Mouse (Mus musculus) cerebellum, postnatal 10 days (tissue): ENCODE results near the gene Map6.

Source experiments
- DNase-seq, 2 experiments: peaks; one replicate each; pipeline ENCODE4 v3.0.0; 2021; ENCODE audit warnings: mixed read lengths in 2 of 2

Gene Map6

DNA sequence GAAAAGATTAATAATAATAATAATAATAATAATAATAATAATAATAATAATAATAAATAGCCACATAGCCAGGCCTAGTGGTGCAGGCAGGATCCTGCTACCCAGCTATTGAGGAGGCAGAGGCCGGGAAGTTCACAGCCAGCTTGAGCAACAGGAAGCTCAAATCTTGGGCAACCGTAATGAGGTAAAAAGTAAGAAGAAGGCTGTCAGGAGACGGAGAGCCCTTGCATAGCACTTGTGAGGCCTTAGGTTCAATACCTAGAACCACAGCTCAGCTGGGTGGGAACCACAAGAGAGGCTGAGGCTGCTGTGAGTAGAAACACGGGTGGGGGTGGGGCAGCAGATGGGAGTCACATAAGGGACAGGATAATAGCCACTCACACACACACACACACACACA, 47.3 kb downstream of the Map6 start:
- DNase-seq: peak in 1 of 2 experiments; percentile 24

DNA sequence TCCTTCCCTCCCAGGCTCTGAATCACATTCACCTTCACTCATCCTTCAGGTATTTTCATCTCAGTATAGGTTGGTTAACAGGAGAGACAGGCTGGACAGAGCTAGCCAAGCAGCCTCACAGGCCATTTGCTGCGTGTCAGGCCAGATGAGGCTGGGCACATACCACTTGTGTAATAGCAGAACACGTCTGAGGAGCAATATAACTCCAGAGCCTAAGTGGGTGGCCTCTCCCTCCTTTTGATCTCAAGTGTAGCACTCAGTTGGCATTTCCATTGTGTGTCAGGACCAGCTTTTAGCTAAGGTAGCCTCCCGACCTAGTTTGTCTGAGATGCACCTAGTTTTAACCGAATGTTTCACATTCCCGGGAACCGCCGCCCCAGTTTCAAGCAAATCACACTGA, 49.0 kb downstream of the Map6 start:
- no peak for DNase-seq

DNA sequence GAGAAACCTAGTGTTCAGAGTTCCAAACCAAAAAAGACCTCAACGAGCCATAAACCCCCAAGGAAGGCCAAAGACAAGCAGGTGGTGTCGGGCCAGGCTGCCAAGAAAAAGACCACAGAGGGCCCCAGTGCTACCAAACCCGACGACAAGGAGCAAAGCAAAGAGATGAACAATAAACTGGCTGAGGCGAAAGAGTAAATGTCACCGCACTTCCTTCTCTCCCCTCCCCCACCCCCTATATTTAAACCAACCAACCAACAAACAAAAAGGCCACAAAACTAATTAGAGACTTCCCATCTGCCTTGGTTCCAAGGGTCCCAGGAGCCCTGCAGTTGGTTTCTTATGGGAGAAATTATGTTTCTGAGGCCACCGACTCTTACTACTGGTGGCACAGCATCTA, 50.2 kb downstream of the Map6 start:
- no peak for DNase-seq

GRCm38 (mm10) chr7:99320524-99320923, 53.3 kb downstream of the Map6 start:
- DNase-seq: no peak

GRCm38 (mm10) chr7:99322691-99323320, 55.6 kb downstream of the Map6 start:
- no peak for DNase-seq

DNA sequence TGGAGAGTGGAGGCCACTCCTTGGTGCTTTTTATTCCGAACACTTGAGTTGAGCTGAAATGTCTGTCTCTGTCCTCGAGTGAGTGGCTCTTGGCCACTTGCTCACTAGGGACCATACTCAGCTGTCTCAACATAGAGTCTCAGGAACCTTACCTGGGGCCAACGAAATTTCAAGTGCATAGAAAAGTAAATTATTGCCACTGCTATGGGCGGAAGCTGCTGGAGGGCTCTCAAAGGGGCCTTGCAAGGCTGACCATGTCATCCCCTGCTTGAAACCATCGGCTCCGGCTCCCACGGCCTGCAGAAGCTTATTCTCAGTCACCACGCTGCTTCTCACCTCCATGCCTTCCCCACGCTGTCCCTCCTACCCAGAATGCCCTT, 56.1 kb downstream of the Map6 start:
- no peak for DNase-seq

DNA sequence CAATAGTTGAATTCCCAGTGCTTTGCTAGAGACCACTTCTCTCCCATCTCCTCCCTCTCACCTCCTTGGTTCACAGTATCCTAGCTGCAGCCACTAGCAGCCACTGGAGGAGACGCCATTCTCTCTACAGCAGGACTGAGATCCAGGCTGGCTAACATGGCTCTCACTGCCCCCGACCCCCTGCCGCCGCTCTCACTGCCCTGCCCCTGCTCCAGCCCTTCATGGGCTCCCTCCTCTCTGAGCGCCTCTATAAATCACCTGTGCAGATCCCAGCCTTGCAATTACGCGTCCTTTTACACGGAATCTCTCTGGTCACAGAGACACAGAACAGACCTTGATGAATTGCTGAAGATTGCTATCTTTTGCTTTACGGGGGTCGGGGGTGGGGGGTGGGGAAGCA, 57.6 kb downstream of the Map6 start:
- no peak for DNase-seq

DNA sequence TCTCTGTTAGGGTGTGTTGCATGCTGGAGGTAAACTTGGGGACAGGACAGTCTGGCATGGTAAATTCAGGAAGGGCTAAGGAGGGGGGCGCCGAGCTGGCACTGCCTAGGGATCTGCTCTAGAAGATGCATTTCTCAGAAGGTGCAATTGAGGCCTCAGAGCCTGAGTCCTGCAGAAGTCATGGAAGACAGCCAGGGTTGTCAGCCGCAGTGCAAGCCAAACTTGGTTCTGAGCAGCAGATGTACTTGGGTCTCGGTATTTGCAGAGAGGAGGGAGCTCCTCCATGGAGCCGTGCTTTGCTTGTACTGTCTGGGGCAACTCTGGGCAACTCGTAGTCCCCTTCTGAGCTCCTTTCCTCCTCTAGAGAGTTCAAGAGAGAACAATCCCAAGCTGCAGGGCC, 58.9 kb downstream of the Map6 start:
- DNase-seq: peak; percentile 43 to 44

GRCm38 (mm10) chr7:99328847-99329246, 61.6 kb downstream of the Map6 start:
- no peak for DNase-seq

GRCm38 (mm10) chr7:99330012-99330411, 62.8 kb downstream of the Map6 start:
- no peak for DNase-seq

GRCm38 (mm10) chr7:99332774-99333480, 65.7 kb downstream of the Map6 start:
- DNase-seq: peak; percentile 92 to 94

DNA sequence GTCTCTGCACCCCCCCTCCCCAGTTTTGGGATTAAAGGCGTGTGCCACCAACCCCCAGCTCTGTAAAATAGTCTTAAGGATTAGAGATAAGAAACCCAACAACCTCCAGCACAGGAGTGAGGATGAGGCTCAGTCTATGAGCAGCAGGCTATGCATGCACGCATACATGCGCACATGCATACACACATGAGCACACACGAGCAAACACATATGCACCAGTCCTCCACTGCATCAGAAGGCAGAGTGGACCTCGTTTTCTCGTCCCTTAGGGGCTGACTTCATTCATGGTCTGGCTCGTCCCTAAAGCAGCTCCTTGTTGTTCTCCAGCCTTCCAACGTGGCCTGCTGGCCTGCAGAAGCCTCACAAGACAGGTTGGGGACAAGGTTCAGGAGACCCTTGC, 73.5 kb downstream of the Map6 start:
- DNase-seq: no peak

DNA sequence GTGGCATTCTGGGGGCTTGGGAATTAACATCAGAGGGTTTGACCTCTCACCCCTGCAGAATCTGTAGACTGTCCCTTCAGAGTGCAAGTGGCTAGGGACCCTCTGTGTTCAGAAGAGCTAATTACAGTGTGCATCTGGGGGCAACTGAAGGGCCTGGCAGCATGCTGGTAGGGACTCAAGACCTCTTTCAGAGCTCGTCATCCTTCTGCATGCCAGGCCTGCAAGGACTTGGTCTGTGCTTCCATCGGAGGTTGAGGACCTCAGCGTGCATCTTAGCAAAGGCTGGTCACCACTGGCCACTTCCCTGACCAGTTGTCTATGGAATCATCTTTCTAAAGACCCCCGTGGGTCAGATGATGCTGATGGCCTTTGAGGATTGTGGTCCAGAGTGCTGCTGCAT, 76.3 kb downstream of the Map6 start:
- DNase-seq: no peak

DNA sequence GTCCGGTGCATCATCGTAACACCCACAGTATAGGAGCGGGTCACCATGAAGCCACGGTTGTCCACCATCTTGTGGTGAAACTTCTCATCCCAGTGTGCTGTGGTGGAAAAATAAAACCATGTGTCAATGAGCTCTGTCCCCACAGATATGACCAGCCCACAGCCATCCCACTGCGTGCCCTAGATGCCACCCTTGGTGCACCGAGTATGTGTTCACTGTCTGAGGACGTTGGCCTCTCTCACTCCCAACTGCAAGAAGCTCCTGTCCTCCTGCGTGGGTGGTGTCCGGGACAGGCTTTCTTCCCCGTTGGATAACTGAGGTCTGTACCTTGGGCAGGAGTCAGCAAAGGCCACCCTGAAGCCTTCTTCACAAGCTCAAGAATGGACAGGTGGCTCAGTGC, 80.0 kb downstream of the Map6 start:
- no peak for DNase-seq

DNA sequence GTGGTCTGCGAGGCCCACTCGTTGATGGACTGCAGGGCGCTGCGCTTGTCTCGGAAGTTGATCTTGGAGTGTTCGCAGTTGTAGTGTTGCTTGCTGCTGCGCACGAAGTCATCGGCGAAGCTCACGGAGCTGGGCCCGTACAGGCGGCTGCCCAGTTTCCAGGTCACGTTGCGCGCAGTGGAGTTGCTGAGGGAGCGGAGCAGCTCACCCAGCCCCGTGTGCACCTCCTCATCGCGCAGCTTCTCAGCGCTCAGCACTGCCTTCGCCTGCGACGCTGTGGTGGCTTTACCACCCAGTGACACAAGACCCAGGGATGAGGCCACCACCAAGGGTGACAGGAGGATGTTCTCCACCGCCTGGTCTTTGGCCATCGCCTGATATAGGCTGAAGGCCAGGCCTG, 81.6 kb downstream of the Map6 start:
- DNase-seq: no peak

GRCm38 (mm10) chr7:99349782-99350720, 82.8 kb downstream of the Map6 start:
- peak in 1 of 2 experiments; percentile 27 for DNase-seq

GRCm38 (mm10) chr7:99351104-99351801, 84.0 kb downstream of the Map6 start:
- DNase-seq: peak; percentile 85 to 88

DNA sequence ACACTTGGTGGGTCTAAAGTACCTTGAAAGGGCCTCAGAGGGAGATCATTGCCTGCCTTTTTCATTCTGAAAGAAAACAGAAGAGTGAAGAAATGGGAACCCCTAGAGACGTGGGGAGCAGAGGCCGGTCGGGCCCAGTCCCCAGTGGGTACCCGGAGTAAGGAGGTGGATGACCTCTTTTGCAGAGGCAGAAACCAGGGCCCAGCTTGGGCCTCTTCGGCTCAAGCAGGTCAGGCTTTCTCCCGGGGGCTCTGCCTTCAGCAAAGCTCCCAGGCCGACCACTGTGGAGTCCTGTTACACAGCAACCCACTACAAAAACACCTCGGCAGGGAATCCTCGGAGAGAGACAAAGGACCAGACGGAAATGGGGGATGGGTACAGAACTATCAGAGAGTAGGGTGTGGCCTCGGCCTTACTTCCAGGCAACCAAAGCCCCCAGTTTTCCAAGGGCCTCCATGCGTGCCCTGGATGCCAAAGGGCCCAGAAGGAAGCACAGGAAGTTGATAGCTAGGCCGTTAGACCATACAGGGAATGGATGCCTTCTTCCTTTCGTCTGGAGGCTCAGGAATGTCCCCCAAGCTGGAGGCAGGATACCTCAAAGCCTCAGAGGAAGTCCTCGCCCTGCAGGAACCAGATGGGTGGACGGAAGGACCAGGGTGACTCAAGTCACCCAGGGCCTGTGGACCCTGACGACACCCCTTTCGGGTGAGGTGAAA, 84.7 kb downstream of the Map6 start:
- peak; percentile 66 to 73 for DNase-seq

GRCm38 (mm10) chr7:99352526-99353400, 85.5 kb downstream of the Map6 start, which contains the start of gene Serpinh1:
TSS of gene Serpinh1 (minus strand) at chr7:99353239.
- DNase-seq: peak; percentile 77 to 82

DNA sequence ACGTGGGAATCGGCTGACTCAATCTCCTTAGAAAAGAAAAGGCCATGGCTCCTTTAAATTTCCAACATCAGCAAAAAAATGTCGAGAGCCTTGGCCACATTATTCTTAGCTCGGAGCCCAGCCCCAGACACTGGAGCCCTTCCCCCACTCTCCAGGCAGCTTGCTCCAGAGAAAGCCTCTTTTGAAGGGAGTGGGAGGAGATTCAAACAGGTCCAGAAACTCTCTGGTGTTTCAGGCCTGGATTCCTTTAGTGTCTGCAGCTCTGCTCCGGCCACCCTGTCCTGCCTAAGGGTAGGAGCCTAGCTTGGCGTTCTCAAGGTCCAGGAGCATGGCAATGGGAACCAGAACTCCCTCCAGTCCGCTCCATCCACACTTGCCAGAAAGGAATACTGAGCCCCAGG, 88.5 kb downstream of the Map6 start:
- DNase-seq: peak; percentile 67 to 75
